Mouse (Mus musculus): ENCODE results near the gene Kremen1. TPM values are rescaled to one million over a fixed set of nuclear protein-coding genes. Genes with fewer than 3 reads are reported as not detected.

The Kremen1 gene
- total and polyA plus RNA-seq, 3 experiments, result 5.0 to 11.8 (median 7.3) TPM

DNA sequence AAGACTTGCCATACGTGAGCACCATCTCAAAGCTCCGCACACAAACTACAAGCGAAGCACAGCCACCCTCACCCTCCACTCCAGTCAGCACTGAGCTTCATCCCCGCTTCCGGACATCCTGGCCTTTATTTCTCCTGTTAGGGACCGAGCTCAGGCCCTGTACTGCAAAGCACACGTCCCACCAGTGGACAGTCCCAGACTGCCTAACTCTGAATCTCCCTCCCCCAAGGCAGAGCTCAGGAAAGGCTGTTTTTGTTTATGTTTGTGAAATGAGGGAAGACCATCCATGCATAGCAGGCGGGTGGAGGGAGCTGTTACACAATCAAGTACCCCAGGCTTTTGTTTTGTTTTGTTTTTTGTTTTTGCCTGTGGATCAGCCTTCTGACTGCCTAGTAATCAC is 8.6 kb downstream of the Kremen1 start:
- no peak overlapping the region for H3K9ac ChIP-seq (ENCODE audit: insufficient read depth, low read depth)
- no peak for DNase-seq (ENCODE audit: extremely low read depth)
- in situ Hi-C loops (cut with MboI; ENCODE audit: low pct_ligation_motif_present, low pct_unique_long_range_greater_than_20kb, low sequenced_read_pairs), result no loop called here

GRCm38 (mm10) chr11:5251112-5251511 is 10.2 kb downstream of the Kremen1 start:
- dilution Hi-C loops (cut with MboI; ENCODE audit: extremely low pct_ligation_motif_present, extremely low pct_unique_long_range_greater_than_20kb, low sequenced_read_pairs), result no loop called here
- H3K27ac ChIP-seq (ENCODE audit: insufficient read depth, low read depth), result no peak overlapping the region

More for the DNA sequence above, 8.6 kb downstream of the Kremen1 start:
- TF ChIP-seq MAFK (IDR thresholded peaks at IDR 0.05; ENCODE audit: insufficient replicate concordance, low read length) (no peak), MEF2A (IDR thresholded peaks at IDR 0.05; ENCODE audit: borderline replicate concordance, low read depth, low read length) (no peak), CTCF (conservative IDR thresholded peaks at IDR 0.05 in 1 of 2, IDR thresholded peaks at IDR 0.05 in 1 of 2; ENCODE audit: low read depth in 2 of 2, low read length in 2 of 2) (no peak), NRF1 (IDR thresholded peaks at IDR 0.05; ENCODE audit: low read depth, low read length) (no peak), RAD21 (IDR thresholded peaks at IDR 0.05; ENCODE audit: low read depth, low read length) (no peak), MXI1 (IDR thresholded peaks at IDR 0.05; ENCODE audit: low read depth, low read length) (no peak)
- Histone ChIP-seq H3K9me3 (replicated peaks; ENCODE audit: low read length) (no peaks in the 10 kb centered on the region), H3K36me3 (replicated peaks in 1 of 2; ENCODE audit: control insufficient read depth in 1 of 2, insufficient read depth in 1 of 2, low read length in 1 of 2) (peaks cover 0 to 3% of the 10 kb centered on the region in 2 experiments), H3K4me2 (ENCODE audit: insufficient read depth, low read depth, poor library complexity, severe bottlenecking) (no peak overlapping the region), H3K27me3 (replicated peaks) (no peaks in the 10 kb centered on the region), H3K4me1 (ENCODE audit: control insufficient read depth in 1 of 2, insufficient read depth in 2 of 2) (peaks cover 8 to 74% of the 10 kb centered on the region in 2 experiments), H3K27ac (ENCODE audit: insufficient read depth, low read depth) (no peak overlapping the region), H3K4me3 (replicated peaks in 1 of 3; ENCODE audit: low read depth in 2 of 3, low read length in 2 of 3, poor library complexity in 1 of 3) (no peak overlapping the region), H3K79me2 (replicated peaks; ENCODE audit: control insufficient read depth, extremely low read depth, insufficient read depth, poor library complexity, severe bottlenecking) (no peaks in the 10 kb centered on the region)
- dilution Hi-C loops (cut with MboI; ENCODE audit: extremely low pct_ligation_motif_present, extremely low pct_unique_long_range_greater_than_20kb, low sequenced_read_pairs), result no loop called here

DNA sequence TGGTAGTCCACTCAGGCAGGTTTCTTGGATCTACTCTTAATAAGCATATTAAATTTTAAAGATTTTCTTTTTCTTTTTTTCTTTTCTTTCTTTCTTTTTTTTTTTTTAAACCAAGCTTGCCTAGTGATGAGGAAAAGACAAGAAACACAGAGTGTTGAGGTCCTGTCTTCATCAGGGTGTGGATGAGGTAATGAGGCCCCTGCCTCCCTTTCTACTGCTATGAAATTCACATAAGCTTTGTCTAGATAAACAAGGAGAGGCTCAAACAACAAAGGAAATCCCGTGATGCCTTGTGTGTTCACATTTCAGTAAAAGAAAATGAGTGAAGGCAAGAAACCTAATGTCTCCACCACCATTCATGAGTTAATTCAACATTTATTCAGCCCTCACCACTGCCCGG is 13.2 kb downstream of the Kremen1 start:
- H3K9ac ChIP-seq (ENCODE audit: insufficient read depth, low read depth), result no peak overlapping the region
- no peak overlapping the region for H3K27ac ChIP-seq (ENCODE audit: insufficient read depth, low read depth)
- no peaks in the 10 kb centered on the region for H3K9me3 ChIP-seq (replicated peaks; ENCODE audit: low read length)
- dilution Hi-C loops (cut with MboI; ENCODE audit: extremely low pct_ligation_motif_present, extremely low pct_unique_long_range_greater_than_20kb, low sequenced_read_pairs) (no loop called here), in situ Hi-C loops (cut with MboI; ENCODE audit: low pct_ligation_motif_present, low pct_unique_long_range_greater_than_20kb, low sequenced_read_pairs) (no loop called here)
- H3K4me2 ChIP-seq (ENCODE audit: insufficient read depth, low read depth, poor library complexity, severe bottlenecking), result no peak overlapping the region; the same call in 1 of the 2 replicates
- no peaks in the 10 kb centered on the region for H3K27me3 ChIP-seq (replicated peaks)
- H3K4me1 ChIP-seq (ENCODE audit: control insufficient read depth in 1 of 2, insufficient read depth in 2 of 2), result peaks cover 8 to 34% of the 10 kb centered on the region in 2 experiments
- TF ChIP-seq USF2 (conservative IDR thresholded peaks at IDR 0.05; ENCODE audit: low read depth, low read length), result no peak
- TF ChIP-seq ZKSCAN1 (IDR thresholded peaks at IDR 0.05; ENCODE audit: borderline replicate concordance, low read depth, low read length), result no peak
- 0 out of 2 replicates have a peak, but pooled peaks have one; percentile 15 for TF ChIP-seq ZNF384 (IDR thresholded peaks at IDR 0.05; ENCODE audit: low read depth, low read length)
- TF ChIP-seq ELF1 (IDR thresholded peaks at IDR 0.05; ENCODE audit: low read depth, low read length), result no peak
- no peak for TF ChIP-seq GABPA (IDR thresholded peaks at IDR 0.05; ENCODE audit: insufficient replicate concordance, low read depth, low read length)
- no peak overlapping the region for H3K4me3 ChIP-seq (replicated peaks in 1 of 3; ENCODE audit: low read depth in 2 of 3, low read length in 2 of 3, poor library complexity in 1 of 3)
- H3K79me2 ChIP-seq (replicated peaks; ENCODE audit: control insufficient read depth, extremely low read depth, insufficient read depth, poor library complexity, severe bottlenecking), result no peaks in the 10 kb centered on the region
- H3K36me3 ChIP-seq (replicated peaks in 1 of 2; ENCODE audit: control insufficient read depth in 1 of 2, insufficient read depth in 1 of 2, low read length in 1 of 2), result peaks cover 0 to 6% of the 10 kb centered on the region in 2 experiments
- DNase-seq (ENCODE audit: extremely low read depth), result no peak

More at GRCm38 (mm10) chr11:5251112-5251511, 10.2 kb downstream of the Kremen1 start:
- Histone ChIP-seq H3K9ac (ENCODE audit: insufficient read depth, low read depth) (no peak overlapping the region), H3K79me2 (replicated peaks; ENCODE audit: control insufficient read depth, extremely low read depth, insufficient read depth, poor library complexity, severe bottlenecking) (no peaks in the 10 kb centered on the region), H3K4me2 (ENCODE audit: insufficient read depth, low read depth, poor library complexity, severe bottlenecking) (no peak overlapping the region), H3K9me3 (replicated peaks; ENCODE audit: low read length) (no peaks in the 10 kb centered on the region), H3K27me3 (replicated peaks) (no peaks in the 10 kb centered on the region), H3K4me3 (replicated peaks in 1 of 3; ENCODE audit: low read depth in 2 of 3, low read length in 2 of 3, poor library complexity in 1 of 3) (no peak overlapping the region), H3K4me1 (ENCODE audit: control insufficient read depth in 1 of 2, insufficient read depth in 2 of 2) (peaks cover 8 to 64% of the 10 kb centered on the region in 2 experiments), H3K36me3 (replicated peaks in 1 of 2; ENCODE audit: control insufficient read depth in 1 of 2, insufficient read depth in 1 of 2, low read length in 1 of 2) (peaks cover 0 to 3% of the 10 kb centered on the region in 2 experiments)
- in situ Hi-C loops (cut with MboI; ENCODE audit: low pct_ligation_motif_present, low pct_unique_long_range_greater_than_20kb, low sequenced_read_pairs), result no loop called here
- no peak for DNase-seq (ENCODE audit: extremely low read depth)
- TF ChIP-seq MAX (IDR thresholded peaks at IDR 0.05; ENCODE audit: low read length) (no peak), EP300 (IDR thresholded peaks at IDR 0.05; ENCODE audit: low read length) (no peak), ZNF384 (IDR thresholded peaks at IDR 0.05; ENCODE audit: low read depth, low read length) (no peak), BHLHE40 (IDR thresholded peaks at IDR 0.05; ENCODE audit: low read depth, low read length) (no peak)

All from CH12.LX (cell line).